Mouse (Mus musculus): ENCODE data around the gene Dgcr8.

The Dgcr8 gene

DNA sequence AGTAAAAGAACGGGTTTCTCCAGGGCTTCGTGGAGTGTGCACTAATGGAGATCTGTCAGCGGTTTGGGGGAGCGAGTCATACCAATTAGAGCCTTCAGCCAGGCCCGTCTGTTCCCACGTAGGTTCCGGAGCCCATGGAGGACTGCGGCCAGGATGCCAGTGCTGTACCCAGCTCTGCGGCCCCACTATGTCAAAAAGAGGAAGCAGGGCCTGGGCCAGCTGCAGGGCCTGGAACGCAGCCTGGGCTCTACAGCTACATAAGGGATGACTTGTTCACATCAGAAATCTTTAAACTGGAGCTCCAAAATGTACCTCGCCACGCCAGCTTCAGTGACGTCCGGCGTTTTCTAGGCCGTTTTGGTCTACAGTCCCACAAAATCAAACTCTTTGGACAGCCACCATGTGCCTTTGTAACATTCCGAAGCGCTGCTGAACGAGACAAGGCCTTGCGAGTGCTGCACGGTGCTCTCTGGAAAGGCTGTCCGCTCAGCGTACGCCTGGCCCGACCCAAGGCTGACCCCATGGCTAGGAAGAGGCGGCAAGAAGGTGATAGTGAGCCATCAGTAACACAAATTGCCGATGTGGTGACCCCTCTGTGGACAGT lies 39.6 kb downstream of the Dgcr8 start:
- DNase-seq (ENCODE audit: low read depth) = no peak

- peak; percentile 98 for DNase-seq (ENCODE audit: low read depth)
Measured at GRCm38 (mm10) chr16:18248433-18249363, 40.3 kb downstream of the Dgcr8 start, which contains the start of the genes Trmt2a and Ranbp1. TSS of gene Trmt2a (plus strand) at chr16:18248679. TSS of gene Ranbp1 (minus strand) at chr16:18248732.

GRCm38 (mm10) chr16:18247521-18248399 lies 41.3 kb downstream of the Dgcr8 start:
- DNase-seq (ENCODE audit: low read depth) = no peak

DNA sequence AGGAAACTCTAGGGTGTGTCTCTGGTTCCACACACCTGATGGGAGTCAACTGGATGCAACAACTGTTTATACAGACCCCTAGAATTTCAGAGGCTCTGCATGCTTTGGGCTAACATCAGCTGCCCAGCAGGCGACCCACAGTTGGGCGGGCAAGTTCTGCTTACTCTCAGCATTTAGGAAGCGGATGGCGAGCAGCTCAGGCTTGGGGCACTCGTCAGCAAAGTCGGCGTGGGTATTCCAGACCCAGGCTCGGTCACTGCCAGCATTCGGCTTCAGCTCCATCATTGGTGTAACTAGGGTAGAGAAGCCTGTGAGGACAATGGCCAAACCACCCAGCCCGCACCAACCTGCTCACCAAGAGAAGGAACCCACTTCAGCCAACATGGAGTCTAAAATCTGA lies 47.5 kb downstream of the Dgcr8 start:
- DNase-seq (ENCODE audit: low read depth) = no peak

GRCm38 (mm10) chr16:18236676-18237501 lies 52.2 kb downstream of the Dgcr8 start:
- DNase-seq (ENCODE audit: low read depth) = no peak

- DNase-seq (ENCODE audit: low read depth) = no peak
Measured at GRCm38 (mm10) chr16:18235389-18236065, 53.5 kb downstream of the Dgcr8 start.

DNA sequence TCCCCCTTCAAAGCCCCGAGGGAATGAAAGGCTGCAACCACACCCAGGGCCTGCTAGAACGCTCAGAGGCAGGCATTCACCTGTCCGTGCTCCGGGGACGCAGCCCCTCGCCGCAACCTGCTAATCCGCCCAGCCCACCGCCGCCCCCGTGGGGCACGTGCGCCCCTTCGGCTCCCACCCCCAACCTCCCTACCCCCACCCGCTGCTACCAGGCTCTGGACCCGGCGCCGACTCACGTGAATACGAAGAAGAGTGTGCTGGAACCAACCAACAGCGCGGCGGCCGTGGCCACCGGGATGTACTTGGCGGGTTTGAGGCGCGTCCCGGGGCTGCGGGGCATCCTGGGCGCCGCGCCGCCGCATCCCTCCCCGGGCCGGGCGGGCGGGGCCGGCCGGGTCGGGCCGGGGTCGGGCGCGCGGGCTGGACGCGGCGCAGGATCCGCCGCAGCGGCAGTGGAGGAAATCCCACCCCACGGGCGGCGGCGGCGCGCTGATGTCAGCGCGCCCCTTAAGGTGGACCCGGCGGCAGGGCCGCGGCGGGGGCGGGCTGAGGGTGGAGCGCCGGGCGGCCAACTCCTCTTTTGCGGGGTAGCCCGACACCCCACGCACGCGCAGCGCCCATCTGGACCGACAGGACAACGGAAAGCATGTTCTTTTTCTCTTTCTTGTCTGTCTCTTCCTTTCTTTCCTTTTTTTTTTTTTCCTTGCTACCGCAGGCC lies 54.2 kb downstream of the Dgcr8 start, which contains the start of gene Zdhhc8:
Gene Zdhhc8 (minus strand): TSS at position 466 of the 718 bp plus-strand sequence.
- DNase-seq (ENCODE audit: low read depth) = no peak

- DNase-seq (ENCODE audit: low read depth) = no peak
Measured at GRCm38 (mm10) chr16:18233919-18234670, 55.0 kb downstream of the Dgcr8 start.

- no peak for DNase-seq (ENCODE audit: low read depth)
Measured at GRCm38 (mm10) chr16:18233451-18233850, 55.6 kb downstream of the Dgcr8 start.

- no peak for DNase-seq (ENCODE audit: low read depth)
Measured at GRCm38 (mm10) chr16:18231451-18231850, 57.6 kb downstream of the Dgcr8 start.

DNA sequence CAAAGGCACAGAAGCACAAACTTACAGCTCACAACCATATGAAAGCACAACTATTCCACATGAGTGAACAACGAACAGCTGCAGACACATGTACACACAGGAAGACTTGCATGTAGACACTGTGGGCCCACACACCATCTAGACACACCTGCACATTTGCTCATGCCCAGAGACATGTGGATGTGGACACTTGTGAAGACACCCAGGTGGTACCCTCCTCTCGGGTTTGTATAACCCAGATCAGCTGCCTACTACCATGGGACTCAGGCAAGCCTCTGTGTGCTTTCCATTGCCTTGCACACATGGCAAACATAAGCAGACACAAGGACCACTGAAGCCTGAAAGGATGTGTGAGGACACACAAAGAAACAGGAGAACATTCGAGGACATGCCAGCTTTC lies 58.0 kb downstream of the Dgcr8 start:
- no peak for DNase-seq (ENCODE audit: low read depth)

GRCm38 (mm10) chr16:18230617-18231016 lies 58.4 kb downstream of the Dgcr8 start:
- no peak for DNase-seq (ENCODE audit: low read depth)

- no peak for DNase-seq (ENCODE audit: low read depth)
Measured at GRCm38 (mm10) chr16:18229622-18230021, 59.4 kb downstream of the Dgcr8 start.

DNA sequence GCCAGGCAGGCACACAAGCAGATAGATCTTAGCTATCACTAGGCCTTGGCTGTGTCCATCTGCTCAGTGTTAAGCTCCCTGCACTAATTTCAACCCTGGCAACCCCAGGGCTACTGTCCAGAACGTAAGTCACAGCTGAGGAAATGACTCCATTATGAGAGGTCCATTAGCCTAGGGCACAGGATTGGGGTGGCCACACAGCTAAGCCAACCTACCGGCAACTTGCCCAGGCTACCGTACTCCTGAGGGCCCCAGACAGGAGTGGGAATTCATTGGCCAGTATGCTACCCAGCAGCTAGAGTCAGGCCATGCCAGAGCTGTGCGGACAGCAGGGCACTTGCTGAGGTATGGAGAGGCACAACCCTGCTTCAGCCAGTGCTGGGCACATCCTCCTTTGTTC lies 60.2 kb downstream of the Dgcr8 start:
- DNase-seq (ENCODE audit: low read depth) = no peak

DNA sequence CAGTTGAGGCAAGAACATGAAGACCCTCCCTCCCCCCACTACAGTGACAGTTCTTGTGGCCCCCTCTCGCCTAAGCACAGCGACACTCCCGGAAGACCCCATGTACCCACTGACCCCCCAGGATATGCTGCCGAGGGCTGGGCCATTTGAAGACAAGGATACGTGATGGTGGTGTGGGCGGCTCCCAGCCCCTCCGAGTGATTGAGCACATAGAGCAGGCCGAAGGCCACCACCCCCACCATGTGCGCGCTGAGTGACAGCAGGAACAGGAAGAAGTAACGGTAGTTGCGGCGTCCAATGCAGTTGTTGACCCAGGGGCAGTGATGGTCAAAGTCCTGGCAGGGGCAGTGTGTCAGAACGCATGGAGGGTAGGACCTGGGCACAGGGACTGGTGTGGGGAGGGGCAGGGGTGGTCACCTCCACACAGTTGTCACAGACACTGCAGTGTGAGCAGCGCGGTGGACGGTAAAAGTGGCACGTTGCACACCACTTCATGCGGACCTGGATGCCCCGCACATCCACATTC lies 61.1 kb downstream of the Dgcr8 start:
- DNase-seq (ENCODE audit: low read depth) = no peak

GRCm38 (mm10) chr16:18227187-18227586 lies 61.9 kb downstream of the Dgcr8 start:
- no peak for DNase-seq (ENCODE audit: low read depth)

GRCm38 (mm10) chr16:18222188-18222587 lies 66.9 kb downstream of the Dgcr8 start:
- no peak for DNase-seq (ENCODE audit: low read depth)

DNA sequence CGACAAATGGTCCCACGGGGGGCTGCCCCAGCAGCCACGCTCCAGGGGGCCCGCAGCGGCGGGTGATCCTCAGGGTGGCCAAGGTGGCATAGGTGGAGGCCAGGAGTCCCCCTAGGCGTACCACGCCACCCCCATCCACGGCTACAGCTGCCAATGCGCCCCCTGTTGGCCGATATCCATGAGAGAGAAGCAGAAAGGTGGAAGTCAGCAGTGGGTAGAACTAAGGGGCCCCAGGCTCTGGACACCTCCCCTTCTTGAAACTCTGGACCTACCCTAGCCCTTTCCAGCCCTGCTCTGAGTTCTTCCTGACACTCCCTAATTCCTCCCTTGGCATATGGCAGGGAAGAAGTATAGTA lies 67.5 kb downstream of the Dgcr8 start:
- DNase-seq (ENCODE audit: low read depth) = no peak
